Mouse (Mus musculus) urinary bladder, adult 2 months (tissue): ENCODE measurements at regions not wholly inside any gene's neighbourhood (a gene's known extent, or its start where the extent isn't known, plus 50 kb on each side); places are given as distances from the start of the nearest gene placed in this dataset.

Experiments
- DNase-seq: peaks from one replicate; pipeline ENCODE4 v3.0.0; 2022; ENCODE audit warnings: low spot score

DNA sequence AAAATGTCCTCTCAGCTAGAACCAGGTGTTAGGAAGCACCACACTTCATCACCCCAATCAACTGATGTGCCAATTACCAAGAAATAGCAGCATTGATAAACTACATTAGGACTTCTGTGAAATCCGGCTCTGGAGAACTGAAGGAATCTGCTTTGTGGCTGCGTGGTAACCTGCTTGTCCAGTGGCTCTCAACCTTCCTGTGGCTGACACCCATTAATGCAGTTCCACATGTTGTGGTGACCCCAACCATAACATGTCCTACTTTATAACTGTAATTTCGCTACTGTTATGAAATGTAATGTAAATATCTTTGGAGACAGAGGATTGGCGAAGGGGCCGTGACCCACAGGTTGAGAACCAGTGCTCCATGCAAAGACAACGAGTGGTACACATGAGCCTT is 136.7 kb downstream of the Gm11011 start:
- DNase-seq: no peak

DNA sequence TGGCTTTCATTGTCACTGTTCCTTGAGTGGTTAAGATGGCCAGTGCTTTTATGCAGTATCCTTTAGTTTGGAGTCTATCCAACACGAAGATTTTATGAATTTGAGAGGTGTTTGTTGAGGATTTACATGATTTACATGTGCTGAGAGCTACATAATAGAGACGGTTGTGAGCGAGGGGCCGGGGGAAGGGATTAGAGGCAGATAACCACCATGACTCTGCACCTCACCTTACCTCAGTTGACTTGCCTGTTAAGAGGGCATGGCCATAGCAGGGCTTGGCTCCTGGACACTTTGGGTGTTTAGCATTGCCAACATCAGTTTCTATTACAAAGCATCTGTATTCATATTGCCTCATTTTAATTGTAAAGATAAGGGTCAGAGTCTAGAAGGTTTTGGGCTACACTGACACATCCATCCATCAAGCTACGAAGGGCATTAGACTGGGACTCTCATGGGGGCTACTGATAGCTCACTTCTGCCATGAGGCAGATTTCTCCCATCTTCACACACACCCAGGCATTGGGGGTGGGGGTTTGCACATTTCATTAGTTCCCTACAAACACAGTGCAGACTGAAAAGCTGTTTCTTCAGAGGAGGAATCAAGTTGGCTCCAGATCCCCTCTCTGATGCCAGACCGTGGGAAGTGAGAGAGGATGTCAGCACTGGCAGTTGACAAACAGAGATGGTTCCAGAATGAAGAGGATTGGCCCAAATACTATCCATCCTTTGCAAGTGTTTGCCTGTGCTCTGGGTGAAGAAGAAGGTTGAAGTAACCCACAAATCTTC is 139.9 kb downstream of the Gm11011 start:
- no peak for DNase-seq

DNA sequence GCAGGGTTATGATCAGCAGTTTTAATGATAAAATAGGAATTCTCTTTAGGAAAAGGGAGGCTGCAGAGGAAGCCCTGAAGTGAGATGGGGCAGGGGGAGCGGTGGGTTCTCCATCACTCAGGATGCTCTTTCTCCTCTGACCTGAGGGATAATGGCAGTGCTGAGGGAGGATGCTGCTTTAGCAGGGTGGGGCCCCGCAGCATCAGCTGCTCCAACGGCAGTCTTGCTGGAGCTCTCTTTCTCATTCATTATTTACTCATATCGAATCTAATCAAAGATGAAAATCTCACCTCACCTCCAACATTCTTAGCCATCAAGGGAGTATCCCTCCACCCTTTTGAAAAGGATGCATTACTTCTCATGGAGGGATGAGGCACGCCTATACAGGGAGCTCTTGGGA is 141.7 kb downstream of the Gm11011 start:
- DNase-seq: no peak

DNA sequence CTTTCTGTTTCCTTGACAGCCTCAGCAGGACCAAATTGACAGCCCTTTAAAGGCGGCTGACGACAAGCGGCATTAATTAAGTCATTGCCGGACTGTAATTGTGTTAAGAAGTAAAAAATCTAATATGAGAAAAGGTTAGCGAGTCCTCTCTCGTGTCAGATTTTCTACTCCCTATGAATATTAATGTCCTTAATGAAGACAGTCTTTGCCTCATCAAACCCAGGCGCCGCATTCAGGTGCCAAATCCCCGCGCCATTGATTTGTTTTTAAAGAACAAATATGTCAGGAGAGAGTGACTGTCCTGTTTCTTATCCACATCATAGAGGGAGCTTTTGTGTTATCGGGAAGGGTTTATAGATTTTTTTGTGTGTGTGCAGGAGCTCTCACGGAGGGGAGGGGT is 142.2 kb downstream of the Gm11011 start:
- DNase-seq: no peak

DNA sequence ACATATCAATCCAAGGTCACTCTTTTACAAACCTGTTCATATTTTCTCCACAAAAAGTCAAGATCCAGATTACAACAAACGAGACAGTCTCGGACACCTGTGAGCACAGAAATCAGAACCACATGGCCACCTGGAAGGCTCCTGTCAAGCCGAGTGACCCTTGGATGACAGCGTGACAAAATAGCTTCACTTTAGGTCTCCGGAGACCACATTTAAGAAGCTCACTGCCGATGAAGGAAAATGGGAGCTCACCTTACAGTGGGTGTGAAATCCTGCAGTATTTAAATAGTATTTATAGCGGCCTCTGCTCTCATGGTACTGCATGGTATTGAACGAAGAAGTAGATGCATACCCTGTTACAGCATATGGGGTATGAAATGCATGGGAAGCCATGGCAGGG is 144.3 kb downstream of the Gm11011 start:
- DNase-seq: no peak

DNA sequence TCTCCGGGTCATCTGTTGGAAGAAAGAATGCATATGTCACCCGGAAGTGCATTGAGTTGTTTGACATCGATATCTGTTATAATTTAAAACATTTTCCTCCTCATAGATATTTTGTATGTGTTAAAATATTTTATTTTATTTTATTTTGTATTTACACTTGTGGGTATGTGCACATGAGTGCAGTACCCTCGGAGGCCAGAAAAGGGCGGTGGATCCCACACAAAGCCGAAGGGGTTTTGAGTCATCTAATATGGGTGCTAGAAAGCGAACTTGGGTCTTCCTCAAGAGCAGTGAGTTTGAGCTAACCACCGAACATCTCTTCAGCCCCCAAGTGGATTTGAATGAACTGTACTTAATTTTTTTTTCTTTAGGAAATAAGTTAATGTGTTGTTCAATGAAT is 156.0 kb downstream of the Gm11011 start:
- no peak for DNase-seq

DNA sequence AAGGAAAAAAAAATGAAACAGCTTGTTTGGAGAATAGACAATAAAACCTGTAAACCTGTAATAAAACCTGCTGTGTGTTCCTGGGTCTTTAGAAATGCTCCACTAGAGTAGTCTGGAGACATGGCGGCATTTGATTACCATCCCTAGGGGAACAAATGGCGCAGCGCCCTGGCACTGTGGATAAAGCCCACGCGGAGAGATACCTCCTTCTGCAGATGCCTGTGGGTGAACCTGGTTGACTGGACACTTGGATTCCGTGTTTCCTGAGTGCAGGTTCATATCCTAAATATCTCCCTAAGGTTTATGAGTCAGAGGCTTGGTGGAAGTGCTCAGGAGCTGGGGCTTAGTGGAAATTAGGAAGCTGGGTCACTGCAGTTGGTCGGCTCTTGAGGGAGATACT is 158.1 kb downstream of the Gm11011 start:
- no peak for DNase-seq

DNA sequence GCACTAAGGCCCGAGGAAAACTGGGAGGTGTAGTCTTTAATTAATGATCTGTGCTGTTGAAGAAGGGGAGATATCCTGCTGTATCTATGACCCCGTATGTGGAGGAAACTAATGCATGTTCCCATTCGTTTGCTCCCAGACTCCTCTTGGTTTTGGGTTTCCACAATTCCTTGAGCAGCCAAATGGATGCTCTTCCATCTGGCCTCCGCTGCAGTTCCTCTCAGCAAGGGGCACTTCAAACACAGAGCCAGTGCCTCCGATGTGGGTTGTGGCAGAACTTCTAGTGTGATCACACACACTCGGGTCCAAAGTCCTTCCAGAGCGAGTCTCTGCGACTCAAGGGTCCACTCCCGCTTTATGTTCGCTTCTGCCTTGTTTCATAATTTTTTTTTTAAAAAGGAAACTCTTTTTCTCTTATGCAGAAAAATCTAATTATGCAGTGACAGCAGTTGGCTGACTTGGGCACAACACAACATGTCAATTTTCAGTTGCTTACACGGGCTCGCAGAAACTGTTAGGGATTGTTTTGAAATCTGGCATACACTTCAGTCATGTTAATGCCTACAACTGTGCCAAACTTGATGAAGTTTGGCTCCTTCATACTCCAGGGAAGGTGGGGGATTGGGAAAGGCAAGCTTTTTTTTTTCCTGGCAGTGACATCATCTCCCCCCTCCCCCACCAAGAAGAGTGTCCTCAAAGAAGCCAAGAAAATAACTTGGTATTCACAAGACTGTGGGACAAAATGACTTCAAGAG is 163.2 kb downstream of the Gm11011 start:
- DNase-seq: no peak

DNA sequence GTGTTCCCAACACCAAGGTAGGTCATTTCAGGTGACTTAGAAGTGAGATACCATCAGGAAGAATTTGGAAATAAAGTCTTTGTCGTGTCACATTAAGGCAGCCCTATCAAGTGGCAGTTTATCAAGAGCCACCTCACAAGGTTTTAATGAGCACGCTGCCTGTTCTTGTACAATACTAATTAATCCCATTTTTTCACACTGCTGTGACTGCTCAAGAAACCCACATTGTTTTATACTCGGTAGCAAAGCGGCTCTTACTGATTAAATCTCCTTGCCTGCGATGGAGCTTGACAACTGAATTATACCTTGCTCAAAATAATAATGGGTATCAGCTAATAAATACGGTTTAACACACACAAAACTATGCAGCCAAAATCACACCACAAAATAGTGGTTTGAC is 175.2 kb downstream of the Gm11011 start:
- no peak for DNase-seq

DNA sequence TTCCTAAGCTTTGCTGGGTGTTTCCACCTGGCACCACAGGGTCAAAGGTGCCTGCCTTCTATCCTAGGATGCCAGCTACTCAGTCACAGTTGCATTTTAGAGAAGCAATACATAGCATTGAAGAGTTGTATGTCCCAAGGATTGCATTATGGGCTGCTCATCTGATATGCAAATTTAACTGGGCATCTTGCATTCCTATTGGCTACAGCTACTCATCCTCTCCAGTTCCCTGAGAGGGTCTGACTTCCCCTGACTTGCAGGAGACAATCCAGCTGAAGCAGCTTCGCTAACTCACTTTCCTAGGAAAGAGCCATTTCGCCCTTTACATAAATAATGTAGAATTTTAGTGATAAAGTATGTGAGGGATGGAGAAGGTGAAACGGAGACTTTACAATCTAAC is 177.5 kb downstream of the Gm11011 start:
- DNase-seq: no peak

DNA sequence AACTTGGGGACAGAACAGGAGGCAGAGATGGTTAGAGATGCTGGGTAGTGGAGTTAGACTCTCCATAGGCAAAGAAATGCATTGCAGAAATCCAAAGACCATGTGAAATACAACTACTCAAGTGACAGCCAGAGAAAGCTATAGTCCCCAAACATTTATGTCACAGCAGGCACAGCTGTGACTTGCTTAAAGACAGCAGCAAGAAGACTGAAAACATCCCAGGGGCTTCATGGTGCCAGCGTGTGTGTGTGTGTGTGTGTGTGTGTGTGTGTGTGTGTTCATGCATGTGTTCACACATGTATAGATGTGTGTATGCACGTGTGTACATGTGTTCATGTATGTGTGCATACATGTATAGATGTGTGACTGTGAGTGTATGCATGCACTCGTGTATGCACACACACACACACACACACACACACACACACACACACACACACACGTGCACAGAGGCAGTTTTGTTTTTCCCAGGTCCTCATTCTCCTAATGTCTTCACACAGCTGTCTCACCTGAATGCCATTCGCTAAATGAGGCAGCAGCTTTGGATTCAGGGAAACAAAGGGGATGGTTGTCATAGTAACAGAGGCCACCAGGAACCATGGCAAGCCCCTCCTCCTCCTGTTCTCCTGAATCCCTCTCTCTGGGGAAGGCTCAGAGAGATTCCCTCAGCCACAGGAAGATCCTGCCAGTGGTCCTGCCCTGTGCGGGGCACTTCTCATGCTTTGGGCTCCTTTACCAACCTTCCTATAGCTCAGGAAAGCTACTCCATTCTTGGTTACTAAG is 182.4 kb downstream of the Gm11011 start:
- DNase-seq: no peak

DNA sequence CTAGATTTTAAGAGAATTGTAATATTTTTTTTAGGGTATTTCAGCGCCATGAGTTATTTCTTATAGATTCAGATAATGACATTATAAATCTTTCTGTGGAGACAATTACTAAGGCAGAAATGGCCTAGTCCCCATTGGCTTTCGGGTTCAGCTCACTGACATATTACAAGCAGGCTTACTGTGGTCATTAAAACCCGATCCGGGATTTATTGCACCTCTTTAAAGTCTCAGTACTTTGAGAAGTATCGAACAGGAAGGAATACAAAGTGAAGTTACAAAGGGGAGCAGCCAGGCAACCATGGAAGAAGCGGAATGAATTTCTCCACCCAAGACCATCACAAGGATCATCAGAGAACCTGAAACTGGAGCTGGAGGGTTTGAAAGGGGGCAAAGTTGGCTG is 189.8 kb downstream of the Gm11011 start:
- DNase-seq: no peak

DNA sequence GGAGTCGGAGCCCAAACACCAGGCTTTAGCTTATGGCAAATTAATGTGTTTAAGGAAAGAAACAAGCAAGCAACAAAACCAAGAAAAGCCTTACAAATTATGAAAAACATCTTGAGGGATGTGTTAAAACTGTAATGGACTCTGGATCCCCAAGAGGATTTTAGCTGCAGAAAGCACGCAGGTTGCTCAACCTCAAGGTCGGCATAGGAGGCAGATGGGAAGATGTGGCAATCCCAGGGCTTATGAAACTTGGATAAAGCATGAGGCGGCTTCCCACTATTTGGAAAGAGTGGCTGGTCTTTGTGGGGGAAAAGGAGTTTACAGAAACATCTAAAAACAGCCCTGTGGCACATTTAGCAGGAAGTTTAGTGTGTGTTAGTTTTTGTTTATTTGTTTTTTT is 190.5 kb downstream of the Gm11011 start:
- no peak for DNase-seq

DNA sequence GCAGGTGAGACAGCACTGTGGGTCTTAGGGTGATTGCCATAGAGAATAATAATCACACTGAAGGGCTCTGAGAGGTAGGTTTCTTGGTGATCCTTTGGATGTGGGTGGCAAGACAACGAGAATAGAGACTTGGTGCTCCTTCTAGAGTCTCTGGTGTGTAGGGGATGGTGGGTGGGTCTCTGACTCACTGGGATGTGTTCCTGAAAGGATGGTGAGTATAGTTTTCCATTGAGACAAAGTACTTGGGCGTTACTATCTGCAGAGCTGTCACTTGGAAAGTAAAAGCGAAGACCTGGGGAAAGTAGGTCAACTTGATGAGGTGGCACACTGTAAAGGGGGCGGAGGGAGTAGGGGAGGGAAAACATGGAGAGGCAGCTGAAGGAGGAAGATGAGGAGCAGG is 191.3 kb downstream of the Gm11011 start:
- no peak for DNase-seq

DNA sequence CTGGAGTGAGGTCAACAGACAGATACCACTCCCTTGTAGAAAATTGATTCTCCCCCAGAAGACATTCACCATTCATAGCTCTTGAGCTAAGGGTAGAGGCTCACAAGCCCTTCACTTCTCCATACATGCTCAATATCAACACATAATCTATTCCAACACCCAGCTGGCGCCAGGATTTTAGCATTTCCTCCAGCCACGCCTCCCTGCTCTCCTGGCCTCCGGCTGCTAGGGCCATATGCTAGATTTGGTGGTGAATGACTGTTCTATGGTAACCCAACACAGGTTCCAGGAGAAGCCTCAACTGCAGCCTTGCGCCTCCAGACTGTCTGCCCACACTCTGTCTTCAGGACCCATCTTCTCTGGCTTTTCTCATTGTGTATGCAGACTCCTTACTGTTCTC is 197.9 kb downstream of the Gm11011 start:
- no peak for DNase-seq

DNA sequence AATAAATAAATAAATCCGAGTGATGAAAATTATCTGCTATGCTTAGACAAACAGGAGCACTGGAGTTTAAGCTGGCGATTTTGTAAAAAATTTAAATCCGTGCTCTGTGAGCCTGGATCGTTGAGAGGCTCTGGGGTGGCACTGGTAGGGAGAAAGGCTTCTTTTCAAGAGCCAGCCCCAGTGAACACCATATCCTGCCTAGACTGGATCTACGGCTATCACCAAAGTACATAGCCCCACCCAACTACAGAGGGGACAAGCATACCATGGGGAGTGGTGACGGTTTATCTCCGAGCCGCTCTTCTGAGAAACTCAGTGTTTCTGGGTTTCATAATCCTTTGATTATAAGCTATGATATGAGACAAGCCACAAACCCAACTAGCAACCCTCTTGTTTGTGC is 199.0 kb downstream of the Gm11011 start:
- DNase-seq: no peak

DNA sequence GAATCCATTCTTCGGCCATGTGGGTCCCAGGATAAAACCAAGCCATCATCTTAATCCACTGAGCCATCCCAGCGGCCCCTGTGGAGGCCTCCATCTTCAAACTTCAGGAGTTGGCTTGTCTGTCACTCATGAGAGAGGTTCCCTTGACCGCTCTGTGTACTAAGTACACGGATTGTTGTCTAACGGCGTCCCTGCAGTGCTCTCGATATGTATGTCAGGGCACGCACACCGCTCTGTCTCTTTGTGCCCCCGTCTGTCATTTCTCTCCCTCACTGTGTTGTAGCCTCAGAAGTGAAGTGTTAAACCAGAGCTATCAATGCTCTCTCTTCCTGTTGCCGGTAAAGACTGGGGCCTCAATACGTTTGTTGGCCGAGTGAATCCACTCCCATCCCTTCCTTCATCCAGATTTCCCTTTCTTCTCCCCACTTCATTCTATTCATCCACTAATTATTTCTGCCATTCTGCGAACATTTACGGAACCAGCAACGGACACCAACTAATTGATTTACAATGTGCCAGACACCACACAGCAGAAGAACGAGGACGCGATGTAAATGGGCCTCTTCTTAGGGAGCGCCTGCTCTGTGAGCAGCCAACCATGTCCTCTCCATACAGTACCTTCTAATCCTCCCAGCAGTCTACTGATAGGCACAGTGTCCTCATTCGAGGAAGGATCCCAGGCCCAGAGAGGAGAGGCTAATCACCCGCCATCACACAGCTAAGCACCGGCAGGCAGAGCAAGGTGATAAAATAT is 199.6 kb downstream of the Gm11011 start:
- DNase-seq: no peak

DNA sequence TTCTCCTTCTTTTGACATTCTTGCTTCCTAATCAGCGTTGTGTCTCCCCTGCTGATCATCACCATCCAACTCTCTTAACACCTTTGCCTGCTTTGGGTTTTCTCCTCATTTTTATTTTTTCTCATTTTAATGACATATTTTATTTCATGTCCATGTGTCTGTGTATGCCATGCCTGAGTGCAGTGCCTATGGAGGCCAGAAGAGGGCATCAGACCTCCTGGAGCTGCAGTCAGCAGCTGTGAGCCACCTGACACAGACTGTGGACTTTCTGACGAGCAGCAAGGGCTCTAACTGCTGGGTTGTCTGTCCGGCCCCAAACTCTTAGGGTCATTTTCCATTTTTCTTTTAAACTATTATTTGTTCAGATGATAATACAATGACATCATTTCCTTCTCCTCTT is 203.8 kb downstream of the Gm11011 start:
- no peak for DNase-seq

DNA sequence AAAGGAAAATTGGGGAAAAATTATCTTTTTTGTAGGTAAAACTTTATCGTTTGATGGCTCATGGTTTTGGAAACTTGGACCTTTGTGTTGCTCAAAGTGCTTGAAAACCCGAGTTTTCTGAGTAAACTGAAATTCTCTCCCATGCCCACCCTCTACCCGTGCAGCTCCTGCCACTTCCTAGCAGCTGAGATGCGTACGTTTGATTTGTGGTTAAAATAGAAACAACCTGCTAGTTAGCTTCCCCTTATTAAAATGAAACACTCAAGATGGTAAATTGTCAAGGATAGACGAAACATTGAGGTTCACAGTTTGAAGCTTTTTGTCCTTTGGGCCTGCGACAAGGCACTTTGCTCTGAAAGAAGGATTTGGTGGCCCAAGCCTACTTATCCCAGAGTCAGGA is 214.5 kb downstream of the Gm11011 start:
- no peak for DNase-seq

DNA sequence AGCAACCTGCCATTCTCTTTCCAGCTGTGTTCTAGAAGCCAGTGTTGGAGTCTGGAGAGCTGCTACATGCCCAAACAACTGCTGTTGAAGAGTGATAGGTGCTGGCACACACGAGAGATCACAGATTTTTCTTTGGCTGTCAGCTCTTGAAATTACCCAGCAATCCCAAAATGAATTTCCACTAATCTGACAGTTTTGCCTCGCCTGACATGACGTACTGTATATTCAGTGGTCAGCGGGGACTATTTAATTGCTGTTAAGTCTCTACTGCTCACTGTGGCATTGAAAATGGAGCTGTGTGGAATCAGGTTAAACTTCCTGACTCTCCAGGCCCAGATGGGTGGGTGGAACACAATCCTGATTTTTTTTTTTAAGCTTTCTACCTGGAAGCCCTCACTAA is 222.5 kb downstream of the Gm11011 start:
- DNase-seq: no peak

DNA sequence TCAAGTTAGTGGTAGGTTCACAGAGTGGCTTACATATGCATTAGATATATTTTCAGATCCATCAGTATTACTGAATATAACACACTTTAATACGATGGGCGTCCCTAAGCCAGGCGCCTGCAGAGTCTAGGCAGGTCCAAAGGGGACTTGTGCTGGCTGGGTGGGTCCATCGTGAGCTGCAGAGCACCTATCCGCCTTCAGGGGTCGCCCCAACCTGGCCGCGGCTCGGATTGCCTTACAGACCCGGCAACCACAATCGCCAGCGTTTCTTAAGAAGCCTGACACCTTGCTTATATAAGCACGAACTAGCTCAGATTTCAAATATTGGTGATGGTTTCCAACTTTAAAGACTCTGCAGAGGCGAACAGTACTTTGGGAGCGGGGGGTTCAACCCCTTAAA is 227.3 kb downstream of the Gm11011 start:
- no peak for DNase-seq

DNA sequence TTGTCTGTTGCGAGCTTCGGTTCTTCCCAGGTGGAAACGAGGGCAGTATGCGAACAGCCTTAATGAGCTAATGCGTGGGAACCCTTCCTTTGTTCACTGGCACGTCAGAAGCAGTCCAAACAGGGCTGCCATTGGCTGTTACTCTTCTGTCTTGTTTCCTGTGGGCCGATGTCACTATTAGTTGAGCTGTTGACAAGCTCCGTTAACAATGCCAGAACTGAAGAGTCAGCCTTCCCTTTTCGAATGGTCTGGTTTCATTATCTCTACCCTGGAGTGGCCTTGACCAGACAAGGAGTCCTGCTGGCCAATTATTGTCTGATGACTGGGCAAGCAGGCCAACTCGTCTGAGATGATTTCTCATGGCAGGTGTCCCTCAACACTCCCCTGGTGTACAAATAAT is 230.1 kb downstream of the Gm11011 start:
- DNase-seq: no peak
